Mouse (Mus musculus) neural tube, embryonic 15.5 days (tissue): ENCODE data around the gene Wdr46. TPM values are rescaled to one million over a fixed set of nuclear protein-coding genes. Genes with fewer than 3 reads are reported as not detected.
A peak's percentile ranks its signal among the peaks of the same experiment; 100 is the strongest.

Experiments
- ATAC-seq: fragments of 200-750 bp; cut with Nextera tagmentation; 2 replicates; pipeline ENCODE4 v1.8.0; 2017; ENCODE audit warnings: mild to moderate bottlenecking, moderate TSS enrichment, moderate library complexity; ENCODE audit not compliant: low FRiP score
- H3K27ac ChIP-seq: fragments of 300-500 bp; sonication (generic); replicated peaks from 2 replicates; pipeline ENCODE4 v1.5.1; 2015; ENCODE audit warnings: mild to moderate bottlenecking, inconsistent platforms
- H3K27me3 ChIP-seq: fragments of 300-500 bp; sonication (generic); replicated peaks from 2 replicates; pipeline ENCODE4 v1.6.1; 2015; ENCODE audit warnings: inconsistent platforms
- H3K36me3 ChIP-seq: fragments of 300-500 bp; sonication (generic); 2 replicates; pipeline ENCODE4 v1.6.1; 2015; ENCODE audit warnings: inconsistent platforms
- H3K4me1 ChIP-seq: fragments of 300-500 bp; sonication (generic); 2 replicates; pipeline ENCODE4 v1.6.1; 2015; ENCODE audit warnings: inconsistent platforms
- H3K4me2 ChIP-seq: fragments of 300-500 bp; sonication (generic); 2 replicates; pipeline ENCODE4 v1.6.1; 2015; ENCODE audit warnings: inconsistent platforms, mild to moderate bottlenecking, moderate library complexity
- H3K4me3 ChIP-seq: fragments of 300-500 bp; sonication (generic); replicated peaks from 2 replicates; pipeline ENCODE4 v1.5.1; 2015; ENCODE audit warnings: mild to moderate bottlenecking, inconsistent platforms
- H3K9ac ChIP-seq: fragments of 300-500 bp; sonication (generic); replicated peaks from 2 replicates; pipeline ENCODE4 v1.6.1; 2015; ENCODE audit warnings: mild to moderate bottlenecking, inconsistent platforms
- H3K9me3 ChIP-seq: fragments of 300-500 bp; sonication (generic); replicated peaks from 2 replicates; pipeline ENCODE4 v1.6.1; 2016; ENCODE audit warnings: inconsistent platforms
- WGBS: fragments of 180-500 bp; shearing (Covaris S2); methylation state at CpG from one replicate; pipeline ENCODE4 v1.1.7; 2015; ENCODE audit warnings: mixed read lengths; 5-methylcytosine and 5-hydroxymethylcytosine counted together
- polyA plus RNA-seq: library from polyadenylated mRNA; unstranded; fragments of >200 nt; fragmentation: Nextera tagmentation; extraction: Ambion mirVana; gene quantifications from 2 replicates; pipeline ENCODE4 v1.2.1, GENCODE M21; 2015

Gene Wdr46
- polyA plus RNA-seq, 1 experiment from 2014 or later, result 25.1 TPM

DNA sequence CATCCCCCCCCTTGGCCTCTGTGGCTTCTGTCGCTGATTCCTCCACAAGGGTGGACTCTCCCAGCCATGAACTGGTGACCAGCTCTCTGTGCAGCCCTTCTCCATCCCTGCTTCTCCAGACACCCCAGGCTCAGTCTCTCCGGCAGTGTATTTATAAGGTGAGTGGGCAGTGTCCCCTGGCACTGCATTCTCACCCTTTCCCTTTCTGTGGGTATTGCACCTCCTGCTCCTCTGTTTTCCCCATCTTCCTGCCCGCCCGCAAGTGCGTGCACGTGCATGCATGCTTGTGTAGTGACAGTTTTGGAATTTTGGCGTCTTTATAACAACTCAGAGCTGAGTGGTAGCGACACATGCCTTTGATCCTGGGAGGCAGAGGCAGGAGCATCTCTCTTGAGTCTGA, 26.6 kb upstream of the Wdr46 start:
- no peak for ATAC-seq
- H3K4me1 ChIP-seq, result peaks cover 72% of the 10 kb centered on the region
- WGBS, result 97% methylated on average over 8 of the region's 8 CpGs
- H3K4me3 ChIP-seq, result no peak overlapping the region
- no peak overlapping the region for H3K27ac ChIP-seq
- H3K27me3 ChIP-seq, result no peaks in the 10 kb centered on the region
- H3K9me3 ChIP-seq, result no peaks in the 10 kb centered on the region
- no peak overlapping the region for H3K9ac ChIP-seq
- no peak overlapping the region for H3K4me2 ChIP-seq
- H3K36me3 ChIP-seq, result peaks cover 43% of the 10 kb centered on the region

DNA sequence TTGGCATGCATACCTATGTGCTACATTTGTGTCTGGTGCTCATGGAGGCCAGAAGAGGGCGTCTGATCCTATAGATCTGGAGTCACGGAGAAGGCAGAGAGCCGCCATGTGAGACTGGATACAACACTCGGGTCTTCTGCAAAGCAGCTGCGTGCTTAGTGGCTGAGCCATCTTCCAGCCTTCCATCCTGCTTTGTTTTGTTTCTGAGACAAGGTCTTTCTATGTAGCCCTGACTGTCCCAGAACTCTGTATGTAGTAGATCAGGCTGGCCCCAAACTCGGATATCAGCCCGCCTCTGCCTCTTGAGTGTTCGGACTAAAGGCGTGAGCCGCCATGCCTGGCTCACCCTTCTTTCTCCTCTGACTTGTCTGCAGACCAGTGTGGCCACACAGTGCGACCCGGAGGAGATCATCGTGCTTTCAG, 25.5 kb upstream of the Wdr46 start:
- 0 out of 2 replicates have a peak overlapping the region, but pooled peaks have one; percentile 54 for H3K4me3 ChIP-seq
- peak overlapping the region; percentile 79 for H3K4me2 ChIP-seq
- WGBS, result 68% methylated on average over 13 of the region's 13 CpGs
- H3K27me3 ChIP-seq, result no peaks in the 10 kb centered on the region
- no peak overlapping the region; the same call in 1 of the 2 replicates for H3K27ac ChIP-seq
- ATAC-seq, result no peak
- no peak overlapping the region for H3K9ac ChIP-seq
- H3K9me3 ChIP-seq, result no peaks in the 10 kb centered on the region
- peaks cover 43% of the 10 kb centered on the region for H3K36me3 ChIP-seq
- H3K4me1 ChIP-seq, result peaks cover 79% of the 10 kb centered on the region

DNA sequence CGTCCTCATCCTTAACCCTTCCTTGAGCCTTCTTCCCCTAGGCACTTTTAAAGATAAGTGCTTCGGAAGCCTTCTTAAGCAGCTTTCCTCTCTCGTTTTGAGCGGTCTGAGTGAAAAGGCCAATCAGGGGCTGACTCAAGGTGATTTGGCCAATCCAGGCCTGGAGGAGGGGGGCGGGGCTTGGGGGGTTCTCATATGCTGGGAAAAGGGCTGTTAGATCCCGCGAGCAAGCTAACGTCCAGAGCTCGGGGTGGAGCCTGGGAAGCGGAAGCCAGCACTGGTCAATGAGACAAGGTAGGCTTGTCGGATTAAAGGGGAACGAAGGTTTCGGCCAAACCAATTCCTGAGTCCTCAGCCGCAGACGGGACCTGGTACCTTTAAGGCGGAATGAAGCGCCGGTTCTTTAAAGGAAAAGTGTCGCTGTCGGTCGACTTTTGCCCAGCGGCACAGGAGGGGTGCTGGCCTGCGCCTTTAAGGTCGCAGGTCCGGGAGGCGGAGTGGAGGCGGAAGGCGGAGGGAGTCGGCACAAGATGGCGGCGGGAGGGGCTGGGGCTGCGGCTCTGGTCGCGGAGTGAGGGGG, 24.7 kb upstream of the Wdr46 start, which contains the start of the genes Tapbp and Zbtb22:
Tapbp (plus strand) TSS at position 229 of the 580 bp plus-strand sequence.
Zbtb22 (plus strand) TSS at position 234 of the 580 bp plus-strand sequence.
- Histone ChIP-seq H3K27ac (peak within 1 kb of the TSS; percentile 88), H3K27me3 (no peaks in the 10 kb centered on the region), H3K4me1 (peaks cover 79% of the 10 kb centered on the region), H3K9ac (peak within 1 kb of the TSS; percentile 49), H3K9me3 (no peaks in the 10 kb centered on the region), H3K4me2 (peak within 1 kb of the TSS; percentile 79), H3K36me3 (peaks cover 43% of the 10 kb centered on the region), H3K4me3 (peak within 1 kb of the TSS; percentile 54)
- under 1% methylated on average over 34 of the region's 34 CpGs for WGBS
- peak; percentile 89 for ATAC-seq

DNA sequence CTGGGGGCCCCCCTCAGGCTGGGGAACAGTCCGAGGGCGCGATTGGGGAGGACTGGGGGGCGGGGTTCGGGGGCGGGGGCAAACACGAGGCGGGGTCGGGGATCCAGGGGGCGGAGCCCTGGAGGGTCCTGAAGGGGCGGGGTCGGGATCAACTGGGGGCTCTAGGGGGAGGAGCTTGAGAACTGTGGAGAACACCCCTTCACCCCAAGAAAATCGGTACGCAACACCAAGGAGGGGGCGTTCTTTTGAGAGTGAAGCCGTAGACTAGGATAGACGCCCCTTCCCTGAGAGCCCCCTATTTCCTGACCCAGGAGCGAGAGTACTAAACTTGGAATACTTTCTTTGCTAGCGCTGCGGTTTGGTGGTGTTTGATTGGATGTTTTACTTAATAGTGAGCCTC, 24.2 kb upstream of the Wdr46 start:
- no peaks in the 10 kb centered on the region for H3K27me3 ChIP-seq
- peak overlapping the region; percentile 79 for H3K4me2 ChIP-seq
- peaks cover 41% of the 10 kb centered on the region for H3K36me3 ChIP-seq
- WGBS, result under 1% methylated on average over 16 of the region's 20 CpGs
- no peaks in the 10 kb centered on the region for H3K9me3 ChIP-seq
- peak overlapping the region; percentile 54 for H3K4me3 ChIP-seq
- H3K4me1 ChIP-seq, result peaks cover 78% of the 10 kb centered on the region
- peak overlapping the region; percentile 49 for H3K9ac ChIP-seq
- H3K27ac ChIP-seq, result peak overlapping the region; percentile 88
- ATAC-seq, result peak; percentile 42

DNA sequence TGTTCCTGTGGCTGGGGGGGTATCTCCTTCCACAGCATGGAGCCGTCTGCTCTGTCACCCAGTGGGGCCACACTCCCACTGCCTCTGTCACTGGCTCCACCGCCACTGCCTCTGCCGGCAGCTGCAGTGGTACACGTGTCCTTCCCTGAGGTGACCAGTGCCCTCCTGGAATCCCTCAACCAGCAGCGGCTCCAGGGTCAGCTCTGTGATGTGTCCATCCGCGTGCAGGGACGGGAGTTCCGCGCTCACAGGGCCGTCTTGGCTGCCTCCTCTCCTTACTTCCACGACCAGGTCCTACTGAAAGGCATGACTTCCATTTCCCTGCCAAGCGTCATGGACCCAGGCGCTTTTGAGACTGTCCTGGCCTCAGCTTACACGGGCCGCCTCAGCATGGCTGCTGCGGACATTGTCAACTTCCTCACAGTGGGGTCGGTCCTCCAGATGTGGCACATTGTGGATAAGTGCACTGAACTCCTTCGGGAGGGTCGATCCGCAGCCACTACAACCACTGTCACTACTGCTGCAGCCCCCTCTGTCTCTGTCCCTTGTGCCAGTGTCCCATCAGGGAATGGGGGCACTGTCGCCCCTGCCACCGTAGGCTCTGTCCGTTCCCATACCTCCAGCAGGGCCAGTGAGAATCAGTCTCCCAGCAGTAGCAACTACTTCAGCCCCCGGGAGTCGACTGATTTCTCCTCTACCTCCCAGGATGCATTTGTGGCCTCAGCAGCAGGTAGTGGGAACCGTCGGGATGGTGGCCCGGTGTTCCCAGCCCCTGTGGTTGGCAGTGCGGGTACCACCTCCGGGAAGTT, 23.4 kb upstream of the Wdr46 start:
- 75% methylated on average over 31 of the region's 31 CpGs for WGBS
- peaks cover 72% of the 10 kb centered on the region for H3K4me1 ChIP-seq
- H3K27me3 ChIP-seq, result no peaks in the 10 kb centered on the region
- H3K9me3 ChIP-seq, result no peaks in the 10 kb centered on the region
- peaks cover 33% of the 10 kb centered on the region for H3K36me3 ChIP-seq
- ATAC-seq, result no peak
- H3K9ac ChIP-seq, result peak overlapping the region; percentile 49; the same call in 1 of the 2 replicates
- no peak overlapping the region for H3K27ac ChIP-seq
- H3K4me2 ChIP-seq, result peak overlapping the region; percentile 79
- peak overlapping the region; percentile 54 for H3K4me3 ChIP-seq

DNA sequence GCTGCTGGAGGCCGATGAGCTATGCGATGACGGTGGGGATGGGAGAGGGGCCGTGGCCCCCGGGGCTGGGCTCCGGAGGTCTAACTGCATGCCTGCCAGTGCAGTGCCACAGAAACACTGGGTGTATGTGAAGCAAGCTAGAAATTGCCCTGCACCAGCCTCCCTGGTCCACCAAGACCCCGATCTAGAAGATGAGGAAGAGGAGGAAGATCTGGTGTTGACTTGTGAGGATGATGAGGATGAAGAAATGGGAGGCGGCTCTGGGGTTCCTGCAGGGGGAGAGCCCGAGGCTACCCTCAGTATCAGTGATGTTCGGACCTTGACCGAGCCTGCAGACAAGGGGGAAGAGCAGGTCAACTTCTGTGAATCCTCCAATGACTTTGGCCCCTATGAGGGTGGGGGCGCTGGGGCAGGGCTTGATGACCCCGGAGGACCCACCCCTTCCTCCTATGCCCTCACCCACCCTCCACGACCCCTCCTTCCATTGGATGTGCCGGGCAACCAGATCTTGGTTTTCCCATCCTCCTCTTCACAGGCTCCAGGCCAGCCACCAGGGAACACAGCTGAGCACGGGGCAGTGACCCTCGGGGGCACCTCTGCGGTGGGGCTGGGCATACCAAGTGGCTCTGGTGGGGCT, 22.7 kb upstream of the Wdr46 start:
- Histone ChIP-seq H3K4me3 (no peak overlapping the region), H3K9me3 (no peaks in the 10 kb centered on the region), H3K27me3 (no peaks in the 10 kb centered on the region), H3K9ac (no peak overlapping the region), H3K36me3 (peaks cover 29% of the 10 kb centered on the region), H3K4me2 (0 out of 2 replicates have a peak overlapping the region, but pooled peaks have one; percentile 79), H3K27ac (no peak overlapping the region), H3K4me1 (peaks cover 66% of the 10 kb centered on the region)
- ATAC-seq, result no peak
- WGBS, result 80% methylated on average over 18 of the region's 18 CpGs

DNA sequence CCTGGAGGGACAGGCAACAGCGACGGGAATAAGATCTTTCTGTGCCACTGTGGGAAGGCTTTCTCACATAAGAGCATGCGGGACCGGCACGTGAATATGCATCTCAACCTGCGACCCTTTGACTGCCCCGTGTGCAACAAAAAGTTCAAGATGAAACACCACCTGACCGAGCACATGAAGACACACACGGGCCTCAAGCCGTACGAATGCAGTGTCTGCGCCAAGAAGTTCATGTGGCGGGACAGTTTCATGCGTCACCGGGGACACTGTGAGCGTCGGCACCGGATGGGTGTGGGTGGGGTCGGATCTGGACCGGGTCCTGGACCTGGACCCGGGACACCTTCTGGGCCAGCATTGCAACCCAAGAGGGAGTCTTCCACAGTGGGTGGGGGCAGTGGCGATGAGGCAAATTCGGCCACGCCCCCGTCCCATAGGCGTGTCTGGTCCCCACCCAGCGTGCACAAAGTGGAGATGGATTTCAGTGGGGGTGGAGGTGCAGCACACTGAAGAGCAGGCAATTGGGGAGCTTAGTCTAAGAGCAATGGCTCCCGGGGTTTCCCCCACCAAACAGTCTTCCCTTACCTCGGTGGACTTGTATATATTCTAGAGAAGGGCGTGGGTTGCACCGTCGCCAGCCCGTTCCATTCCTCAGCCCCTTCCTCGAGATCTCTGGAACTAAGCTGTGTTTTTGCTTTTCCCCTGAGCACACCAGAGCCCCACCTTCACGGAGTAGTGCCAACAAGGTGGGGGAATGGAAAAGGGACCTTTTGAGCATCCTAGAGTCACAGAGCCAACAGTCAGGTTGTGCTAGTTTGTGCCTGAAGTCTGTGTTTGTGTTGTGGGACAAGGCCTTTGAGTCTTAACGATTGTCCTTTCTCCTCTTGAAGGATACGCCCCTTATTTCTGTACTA, 21.9 kb upstream of the Wdr46 start:
- peaks cover 64% of the 10 kb centered on the region for H3K4me1 ChIP-seq
- H3K27me3 ChIP-seq, result no peaks in the 10 kb centered on the region
- peak overlapping the region; percentile 70 for H3K4me2 ChIP-seq
- H3K9ac ChIP-seq, result no peak overlapping the region
- peak overlapping the region; percentile 45 for H3K4me3 ChIP-seq
- no peaks in the 10 kb centered on the region for H3K9me3 ChIP-seq
- peaks cover 23% of the 10 kb centered on the region for H3K36me3 ChIP-seq
- WGBS, result 62% methylated on average over 37 of the region's 37 CpGs
- no peak overlapping the region for H3K27ac ChIP-seq
- ATAC-seq, result no peak

DNA sequence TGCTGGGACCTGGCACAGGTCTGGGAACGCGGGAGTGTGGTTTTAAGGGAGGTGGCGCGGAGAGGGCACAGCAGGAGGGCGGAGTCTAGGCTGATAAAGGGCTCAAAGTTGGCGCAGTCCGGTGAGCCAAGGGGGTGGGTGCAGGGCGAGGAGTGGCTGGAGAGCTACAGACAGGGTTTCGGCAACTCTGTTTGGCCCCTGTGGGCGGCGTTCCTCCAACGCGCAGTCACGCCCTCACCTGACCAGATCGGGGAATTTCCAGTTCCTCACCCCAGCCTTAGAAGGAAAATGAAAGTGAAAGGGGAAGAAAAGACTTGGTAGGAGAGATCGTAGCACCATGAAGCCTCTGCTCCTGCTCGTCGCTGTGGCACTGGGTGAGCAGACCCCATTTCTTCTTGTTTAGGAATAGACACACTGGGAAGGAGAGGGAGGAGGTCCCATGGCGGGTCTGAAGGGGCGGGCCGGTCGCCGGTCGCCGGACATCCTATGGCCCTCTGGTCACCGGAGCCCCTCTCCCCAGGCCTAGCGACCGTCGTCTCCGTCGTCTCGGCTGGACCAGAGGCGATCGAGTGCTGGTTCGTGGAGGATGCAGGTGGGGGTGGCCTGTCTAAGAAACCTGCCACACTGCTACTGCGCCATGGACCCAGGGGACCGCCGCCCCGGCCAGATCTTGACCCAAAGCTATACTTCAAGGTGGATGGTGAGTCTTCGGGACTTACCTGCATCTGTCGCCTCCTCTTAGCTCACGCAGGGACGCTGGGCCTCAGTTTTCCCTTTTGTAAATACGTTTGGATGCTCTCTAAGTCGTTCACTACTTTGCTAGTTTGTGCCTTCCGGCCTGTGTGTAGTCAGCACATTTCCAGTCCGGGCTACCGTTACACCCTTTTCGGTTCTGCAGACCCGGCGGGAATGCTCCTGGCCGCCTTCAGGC, 20.8 kb upstream of the Wdr46 start:
- Histone ChIP-seq H3K27ac (peak overlapping the region; percentile 60), H3K4me3 (peak overlapping the region; percentile 45), H3K4me2 (peak overlapping the region; percentile 70), H3K27me3 (no peaks in the 10 kb centered on the region), H3K9ac (peak overlapping the region; percentile 57), H3K36me3 (peaks cover 13% of the 10 kb centered on the region; the same call in 1 of the 2 replicates), H3K4me1 (peaks cover 53% of the 10 kb centered on the region), H3K9me3 (no peaks in the 10 kb centered on the region)
- no peak for ATAC-seq
- WGBS, result 2% methylated on average over 52 of the region's 52 CpGs

DNA sequence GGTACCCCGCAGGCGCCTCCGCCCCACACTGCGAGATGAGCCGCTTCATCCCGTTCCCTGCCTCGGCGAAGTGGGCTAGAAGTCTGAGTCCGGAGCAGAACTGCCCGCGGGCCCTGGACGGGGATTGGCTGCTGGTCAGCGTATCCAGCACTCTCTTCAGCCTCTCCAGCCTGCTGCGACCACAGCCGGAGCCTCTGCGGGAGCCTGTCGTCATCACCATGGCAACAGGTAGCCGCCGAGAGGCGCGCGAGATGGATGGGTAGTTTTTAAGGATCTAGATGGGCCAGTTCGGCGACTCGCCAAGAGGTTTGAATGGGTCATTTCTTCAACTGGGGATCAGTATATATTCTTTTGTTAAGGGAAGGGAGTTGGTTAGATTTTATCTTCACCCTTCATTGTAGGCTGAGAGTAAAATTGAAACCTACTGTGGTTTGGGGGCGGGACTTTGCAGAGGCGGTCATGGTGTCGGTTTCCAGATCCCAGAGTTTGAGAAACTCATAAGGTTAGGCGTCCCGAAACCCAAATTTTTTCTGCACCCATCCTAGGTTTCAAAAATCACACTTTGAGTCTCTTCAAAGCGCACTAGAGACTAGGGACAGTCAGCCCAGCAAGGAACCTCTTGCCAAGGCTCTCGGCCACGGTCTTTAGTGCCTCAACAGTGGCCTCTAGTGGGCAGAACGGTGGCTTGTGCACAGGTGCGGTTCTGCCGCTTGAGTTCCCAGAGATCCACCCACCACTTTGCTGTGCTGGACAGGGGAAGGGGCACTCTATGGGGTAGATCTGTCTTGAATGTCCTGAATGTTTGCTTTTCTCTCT, 20.0 kb upstream of the Wdr46 start:
- Histone ChIP-seq H3K27ac (peak overlapping the region; percentile 60), H3K4me1 (peaks cover 46% of the 10 kb centered on the region), H3K36me3 (peaks cover 11% of the 10 kb centered on the region; the same call in 1 of the 2 replicates), H3K4me2 (peak overlapping the region; percentile 70), H3K9me3 (no peaks in the 10 kb centered on the region), H3K4me3 (peak overlapping the region; percentile 45), H3K9ac (peak overlapping the region; percentile 57), H3K27me3 (no peaks in the 10 kb centered on the region)
- ATAC-seq, result peak; percentile 11; the same call in 1 of the 2 replicates
- 1% methylated on average over 36 of the region's 36 CpGs for WGBS
